Mouse (Mus musculus) ES-Bruce4 (cell line): Measurements from ENCODE around the gene Uts2. TPM values are rescaled to one million over a fixed set of nuclear protein-coding genes. Genes with fewer than 3 reads are reported as not detected.

ENCODE experiments used
- H3K27ac ChIP-seq: 2 replicates; pipeline ENCODE4 v1.5.1; 2012; ENCODE audit warnings: low read length, inconsistent platforms; ENCODE audit not compliant: insufficient read depth
- H3K27me3 ChIP-seq: 2 replicates; pipeline ENCODE4 v1.6.1; 2012; ENCODE audit warnings: mild to moderate bottlenecking, low read length, inconsistent platforms; ENCODE audit not compliant: control insufficient read depth, poor library complexity, insufficient read depth, severe bottlenecking
- H3K36me3 ChIP-seq: 2 replicates; pipeline ENCODE4 v1.6.1; 2012; ENCODE audit warnings: inconsistent platforms, mild to moderate bottlenecking, low read length, moderate library complexity; ENCODE audit not compliant: control insufficient read depth, poor library complexity, insufficient read depth, severe bottlenecking
- H3K4me1 ChIP-seq: one replicate; pipeline ENCODE4 v1.8.1; 2011; ENCODE audit warnings: low read length; ENCODE audit not compliant: control insufficient read depth, insufficient read depth
- H3K4me3 ChIP-seq: 2 replicates; pipeline ENCODE4 v1.5.1; 2011; ENCODE audit warnings: low read depth, mild to moderate bottlenecking, low read length
- H3K9ac ChIP-seq: 2 replicates; pipeline ENCODE4 v1.6.1; 2012; ENCODE audit warnings: low read depth, mild to moderate bottlenecking, inconsistent platforms; ENCODE audit not compliant: poor library complexity, severe bottlenecking
- H3K9me3 ChIP-seq: replicated peaks from 2 replicates; pipeline ENCODE4 v1.6.1; 2012; ENCODE audit warnings: mild to moderate bottlenecking, low read length, inconsistent platforms; ENCODE audit not compliant: control insufficient read depth, poor library complexity, insufficient read depth, severe bottlenecking
- CTCF ChIP-seq: IDR thresholded peaks from one replicate; pipeline ENCODE4 v1.8.1; 2011; ENCODE audit warnings: low read depth, low read length
- EP300 ChIP-seq: IDR thresholded peaks from 2 replicates; pipeline ENCODE4 v1.6.1; 2011; ENCODE audit warnings: low read depth, low read length; ENCODE audit not compliant: insufficient read depth
- POLR2A ChIP-seq: IDR thresholded peaks from one replicate; pipeline ENCODE4 v1.8.1; 2011; ENCODE audit warnings: low read length; ENCODE audit not compliant: insufficient read depth
- polyA plus RNA-seq: library from polyadenylated mRNA; stranded (reverse); fragments of >200 nt; gene quantifications from 2 replicates; pipeline ENCODE4 v1.2.4, GENCODE M21; 2011; ENCODE audit warnings: low read depth; ENCODE audit not compliant: missing spikeins, insufficient read depth, insufficient read length

Uts2 gene
- polyA plus RNA-seq, 1 experiment = not detected

GRCm38 (mm10) chr4:150963711-150964110, 33.2 kb upstream of the Uts2 start:
- Histone ChIP-seq H3K36me3 (no peaks in the 10 kb centered on the region), H3K9me3 (no peaks in the 10 kb centered on the region)

GRCm38 (mm10) chr4:150964635-150965554, 32.0 kb upstream of the Uts2 start:
- H3K36me3 ChIP-seq = no peaks in the 10 kb centered on the region
- no peaks in the 10 kb centered on the region for H3K27me3 ChIP-seq
- H3K9me3 ChIP-seq = no peaks in the 10 kb centered on the region
- no peaks in the 10 kb centered on the region for H3K4me1 ChIP-seq
- H3K27ac ChIP-seq = 0 out of 2 replicates have a peak overlapping the region, but pooled peaks have one; percentile 8
- peak overlapping the region; percentile 31 for H3K9ac ChIP-seq
- TF ChIP-seq CTCF = peak; percentile 85
- TF ChIP-seq EP300 = no peak
- TF ChIP-seq POLR2A = no peak
- peak overlapping the region; percentile 55 for H3K4me3 ChIP-seq

More at GRCm38 (mm10) chr4:150963711-150964110, 33.2 kb upstream of the Uts2 start:
- Histone ChIP-seq H3K9ac (no peak overlapping the region), H3K4me1 (no peaks in the 10 kb centered on the region), H3K27ac (no peak overlapping the region), H3K4me3 (no peak overlapping the region), H3K27me3 (no peaks in the 10 kb centered on the region)
- no peak for TF ChIP-seq CTCF

GRCm38 (mm10) chr4:150965555-150965951, 31.3 kb upstream of the Uts2 start:
- H3K27ac ChIP-seq = no peak overlapping the region
- no peak overlapping the region for H3K4me3 ChIP-seq
- H3K27me3 ChIP-seq = no peaks in the 10 kb centered on the region
- no peaks in the 10 kb centered on the region for H3K9me3 ChIP-seq
- H3K9ac ChIP-seq = no peak overlapping the region
- TF ChIP-seq CTCF (peak; percentile 81), POLR2A (no peak), EP300 (no peak)
- H3K4me1 ChIP-seq = no peaks in the 10 kb centered on the region
- no peaks in the 10 kb centered on the region for H3K36me3 ChIP-seq

- H3K4me3 ChIP-seq = no peak overlapping the region
These were observed 30.3 kb upstream of the Uts2 start for GRCm38 (mm10) chr4:150966556-150966955.

GRCm38 (mm10) chr4:150968956-150969355, 27.9 kb upstream of the Uts2 start:
- Histone ChIP-seq H3K9ac (no peak overlapping the region), H3K36me3 (no peaks in the 10 kb centered on the region), H3K4me1 (no peaks in the 10 kb centered on the region), H3K4me3 (no peak overlapping the region), H3K9me3 (no peaks in the 10 kb centered on the region), H3K27ac (no peak overlapping the region), H3K27me3 (no peaks in the 10 kb centered on the region)
- TF ChIP-seq EP300 (no peak), POLR2A (no peak), CTCF (no peak)

More at GRCm38 (mm10) chr4:150966556-150966955, 30.3 kb upstream of the Uts2 start:
- H3K27me3 ChIP-seq = no peaks in the 10 kb centered on the region
- TF ChIP-seq CTCF (peak; percentile 87), EP300 (no peak)
- no peaks in the 10 kb centered on the region for H3K9me3 ChIP-seq
- H3K9ac ChIP-seq = no peak overlapping the region
- H3K27ac ChIP-seq = no peak overlapping the region
- no peaks in the 10 kb centered on the region for H3K4me1 ChIP-seq
- H3K36me3 ChIP-seq = no peaks in the 10 kb centered on the region

- Histone ChIP-seq H3K9ac (no peak overlapping the region), H3K27me3 (no peaks in the 10 kb centered on the region), H3K27ac (no peak overlapping the region), H3K4me1 (no peaks in the 10 kb centered on the region), H3K36me3 (no peaks in the 10 kb centered on the region), H3K9me3 (no peaks in the 10 kb centered on the region), H3K4me3 (no peak overlapping the region)
- TF ChIP-seq CTCF = no peak
- no peak for TF ChIP-seq POLR2A
- TF ChIP-seq EP300 = no peak
These were observed 23.6 kb upstream of the Uts2 start for GRCm38 (mm10) chr4:150973264-150973663.
